Mouse (Mus musculus) urinary bladder, postnatal 25 days (tissue): ENCODE results near the gene Mrgbp.

Experiments
- DNase-seq: peaks from one replicate; pipeline ENCODE4 v3.0.0; 2022; ENCODE audit warnings: low spot score

Mrgbp gene

GRCm38 (mm10) chr2:180581002-180581401, at the start of gene Mrgbp:
TSS of gene Mrgbp (plus strand) at chr2:180581304.
- DNase-seq = peak; percentile 17

GRCm38 (mm10) chr2:180531671-180532385, 49.3 kb upstream of the Mrgbp start:
- DNase-seq = no peak

- DNase-seq = no peak
Measured at GRCm38 (mm10) chr2:180532386-180532995, 48.6 kb upstream of the Mrgbp start.

GRCm38 (mm10) chr2:180533237-180533636, 47.9 kb upstream of the Mrgbp start:
- no peak for DNase-seq

- DNase-seq = no peak
Measured at GRCm38 (mm10) chr2:180543675-180544074, 37.4 kb upstream of the Mrgbp start.

GRCm38 (mm10) chr2:180545046-180545445, 36.1 kb upstream of the Mrgbp start:
- no peak for DNase-seq

GRCm38 (mm10) chr2:180547384-180548106, 33.6 kb upstream of the Mrgbp start:
- no peak for DNase-seq

GRCm38 (mm10) chr2:180552340-180552739, 28.8 kb upstream of the Mrgbp start:
- DNase-seq = no peak

GRCm38 (mm10) chr2:180555219-180555618, 25.9 kb upstream of the Mrgbp start:
- no peak for DNase-seq

GRCm38 (mm10) chr2:180556470-180556869, 24.6 kb upstream of the Mrgbp start:
- DNase-seq = no peak

GRCm38 (mm10) chr2:180560245-180560644, 20.9 kb upstream of the Mrgbp start:
- DNase-seq = no peak

- no peak for DNase-seq
Measured at GRCm38 (mm10) chr2:180562146-180562545, 19.0 kb upstream of the Mrgbp start.

- DNase-seq = no peak
Measured at GRCm38 (mm10) chr2:180563296-180563695, 17.8 kb upstream of the Mrgbp start.

GRCm38 (mm10) chr2:180563841-180564240, 17.3 kb upstream of the Mrgbp start:
- no peak for DNase-seq

- peak; percentile 54 for DNase-seq
Measured at GRCm38 (mm10) chr2:180566240-180566913, 14.7 kb upstream of the Mrgbp start.

GRCm38 (mm10) chr2:180569028-180569643, 12.0 kb upstream of the Mrgbp start:
- no peak for DNase-seq

- DNase-seq = no peak
Measured at GRCm38 (mm10) chr2:180576482-180576881, 4.6 kb upstream of the Mrgbp start.

- DNase-seq = peak; percentile 71
Measured at GRCm38 (mm10) chr2:180578686-180579085, 2.4 kb upstream of the Mrgbp start.

- DNase-seq = peak; percentile 100
Measured at GRCm38 (mm10) chr2:180582481-180583153, 1.5 kb downstream of the Mrgbp start.

- DNase-seq = no peak
Measured at GRCm38 (mm10) chr2:180583154-180583507, 2.0 kb downstream of the Mrgbp start.

GRCm38 (mm10) chr2:180588736-180589122, 7.6 kb downstream of the Mrgbp start:
- no peak for DNase-seq
